Mouse (Mus musculus): ENCODE results near the gene Nisch.

Gene Nisch

DNA sequence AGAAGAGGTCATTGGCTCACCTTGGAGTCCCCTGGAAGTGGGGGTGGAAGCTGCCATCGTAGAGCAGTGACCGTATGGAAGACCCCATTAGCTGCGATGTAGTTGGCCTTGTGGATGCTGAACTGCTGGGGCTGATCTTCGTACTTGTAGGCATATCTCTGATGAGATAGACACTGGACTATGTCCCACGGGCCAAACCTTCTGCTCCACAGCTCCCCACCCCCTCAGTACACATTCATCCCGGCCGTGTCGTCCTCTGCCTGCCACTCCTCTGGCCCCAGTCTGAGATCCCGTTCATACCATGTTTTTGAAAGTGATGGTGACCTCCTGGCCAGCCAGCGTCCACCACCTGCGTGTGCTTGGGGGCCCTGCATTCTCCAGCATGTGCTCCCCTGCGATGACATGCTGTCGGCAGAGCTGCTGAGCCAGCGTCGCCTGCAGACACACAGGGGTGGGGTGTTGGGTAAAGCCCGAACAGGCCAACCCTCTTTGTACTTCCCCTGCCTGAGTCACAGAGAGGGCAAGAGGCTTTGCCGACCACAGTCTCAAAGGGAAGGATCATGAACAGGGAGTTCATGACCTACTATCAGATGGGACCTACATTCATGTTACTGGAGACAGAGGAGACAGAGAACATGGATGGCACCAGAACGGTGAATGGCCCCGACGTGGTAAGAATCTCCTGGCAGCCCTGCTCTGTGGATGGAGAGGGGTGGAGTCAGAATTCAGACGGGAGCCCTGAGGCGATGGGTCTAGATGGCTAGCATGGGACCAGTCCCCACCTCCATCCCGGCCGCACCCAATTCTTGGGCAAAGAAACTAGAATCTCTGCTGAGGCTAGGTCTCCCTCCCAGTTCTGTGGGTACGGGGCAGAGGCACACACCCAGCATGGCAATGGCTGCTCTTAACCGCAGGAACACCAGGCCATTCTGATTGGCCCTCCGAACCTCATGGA is 56.3 kb downstream of the Nisch start:
- DNase-seq, result no peak

DNA sequence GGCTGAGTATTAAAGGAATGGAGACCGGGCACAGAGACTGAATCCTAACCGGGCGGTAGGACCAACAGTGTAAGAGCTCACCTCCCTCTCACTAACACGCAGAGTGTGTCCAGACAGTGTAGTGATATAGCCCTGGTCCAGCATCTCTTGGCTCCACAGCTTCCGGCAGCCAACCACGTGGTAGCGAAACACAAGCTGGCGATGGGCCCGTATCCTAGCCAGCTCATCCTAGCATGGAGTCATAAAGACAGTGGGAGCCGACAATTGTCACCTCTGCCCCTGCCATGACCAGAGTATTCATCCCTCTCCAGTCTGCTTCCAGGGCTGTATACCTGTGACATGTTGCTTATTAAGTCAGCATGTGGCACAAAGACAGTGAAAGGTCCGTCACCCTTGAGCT is 71.1 kb downstream of the Nisch start:
- no peak for DNase-seq

DNA sequence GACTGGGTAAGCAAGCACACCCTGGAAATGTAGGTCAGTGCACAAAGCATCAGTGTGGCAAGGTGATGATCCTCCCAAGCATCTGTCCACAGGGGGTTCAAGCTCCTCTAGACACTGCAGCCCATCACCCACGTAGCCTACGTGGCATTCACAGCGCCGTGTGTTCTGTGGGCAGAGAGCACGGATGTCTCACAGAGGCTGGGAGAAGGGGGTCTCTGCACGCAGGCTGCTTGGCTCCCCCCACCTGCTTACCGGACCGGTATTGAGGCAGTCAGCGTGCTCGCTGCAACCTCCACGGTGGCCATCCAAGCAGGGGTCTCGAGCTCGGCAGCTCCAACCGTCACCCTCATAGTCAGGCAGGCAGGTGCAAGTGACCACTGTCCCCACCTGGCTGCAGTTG is 75.7 kb downstream of the Nisch start:
- no peak for DNase-seq

DNA sequence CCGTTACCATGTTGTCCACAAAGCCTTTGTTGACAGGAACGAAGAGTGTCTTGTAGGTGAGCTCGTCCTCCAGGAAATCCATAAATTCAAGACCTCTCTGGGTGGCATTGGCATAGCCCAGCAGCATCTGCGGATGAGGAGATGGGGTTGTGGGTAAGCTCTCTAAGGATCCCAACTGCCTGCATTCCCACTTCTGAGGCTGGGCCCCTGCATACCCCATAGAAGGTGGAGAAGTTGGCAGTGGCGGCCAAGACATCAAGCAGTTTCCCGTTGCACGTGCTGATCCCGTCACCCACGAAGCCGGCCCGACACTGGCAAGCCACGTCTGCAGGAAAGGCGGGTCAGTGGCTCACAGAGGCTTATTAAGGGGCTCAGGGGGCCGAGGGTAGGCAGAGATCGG is 76.6 kb downstream of the Nisch start:
- DNase-seq, result no peak

DNA sequence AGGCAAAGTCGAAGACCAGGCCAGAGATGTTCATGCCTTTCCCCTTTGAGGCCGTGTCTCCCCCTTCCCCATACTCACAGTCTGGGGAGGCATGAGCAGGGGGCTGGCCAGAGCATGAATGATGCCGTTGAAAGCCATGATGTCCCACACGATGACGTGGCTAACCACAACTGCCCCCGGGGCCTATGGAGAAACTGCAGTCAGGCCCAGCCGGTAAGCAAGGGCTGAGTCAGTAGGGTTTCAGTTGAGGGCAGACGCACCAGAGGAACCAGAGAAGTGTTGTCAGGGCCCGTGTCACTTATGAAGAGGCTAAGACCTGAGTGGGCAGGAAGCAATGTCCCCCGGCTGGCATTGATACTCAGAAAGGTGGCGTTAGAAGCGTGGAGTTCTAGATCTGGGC is 77.1 kb downstream of the Nisch start:
- DNase-seq, result no peak

DNA sequence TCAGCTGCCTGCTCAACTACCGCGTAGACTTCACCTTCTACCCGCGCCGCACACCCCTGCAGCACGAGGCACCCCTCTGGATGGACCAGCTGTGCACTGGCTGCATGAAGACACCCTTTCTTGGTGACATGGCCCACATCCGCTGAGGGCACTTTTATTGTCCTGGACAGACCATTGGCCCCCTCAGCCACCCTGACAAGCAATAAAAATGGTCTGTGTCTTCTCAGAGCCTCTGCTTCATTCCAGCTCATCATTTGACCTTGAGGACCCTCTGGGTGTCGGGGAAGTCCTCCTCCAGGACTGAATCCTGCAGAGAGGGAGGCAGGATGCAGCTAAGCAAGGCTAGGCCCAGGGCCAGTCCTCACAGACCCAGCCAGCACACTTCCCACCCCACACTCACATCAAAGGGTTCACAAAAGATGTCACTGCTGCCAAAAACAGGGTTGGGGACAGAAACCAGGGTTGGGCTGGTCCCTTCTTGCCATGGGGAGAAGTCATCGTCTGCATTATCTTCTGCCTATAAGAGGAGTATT is 77.8 kb downstream of the Nisch start:
- DNase-seq, result no peak

DNA sequence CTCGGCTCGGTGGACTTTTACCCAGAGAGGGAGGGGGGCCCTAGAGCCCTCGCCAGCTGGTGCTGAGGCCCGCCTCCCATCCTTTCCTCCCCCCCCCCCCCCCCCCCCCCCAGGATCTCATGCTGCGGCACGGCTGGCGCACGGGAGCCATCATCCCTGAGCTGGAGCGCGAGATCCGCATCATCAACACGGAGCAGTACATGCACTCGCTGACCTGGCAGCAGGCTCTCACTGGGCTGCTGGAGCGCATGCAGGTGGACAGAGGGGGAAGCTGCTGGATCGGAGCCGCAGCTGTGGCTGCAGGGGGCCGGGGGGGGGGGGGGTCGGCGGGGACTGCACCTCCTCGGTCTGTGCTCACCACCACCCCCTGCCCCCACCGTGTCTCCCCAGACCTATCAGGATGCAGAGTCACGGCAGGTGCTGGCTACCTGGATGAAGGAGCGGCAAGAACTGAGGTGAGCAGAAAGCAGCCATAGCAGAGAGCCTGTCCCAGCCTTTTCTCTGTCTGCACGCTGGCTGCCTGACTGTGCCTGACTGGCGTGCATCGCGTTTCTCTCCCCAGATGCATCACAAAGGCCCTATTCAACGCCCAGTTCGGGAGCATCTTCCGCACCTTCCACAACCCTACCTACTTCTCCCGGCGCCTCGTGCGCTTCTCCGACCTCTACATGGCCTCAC is 78.4 kb downstream of the Nisch start:
- no peak for DNase-seq

DNA sequence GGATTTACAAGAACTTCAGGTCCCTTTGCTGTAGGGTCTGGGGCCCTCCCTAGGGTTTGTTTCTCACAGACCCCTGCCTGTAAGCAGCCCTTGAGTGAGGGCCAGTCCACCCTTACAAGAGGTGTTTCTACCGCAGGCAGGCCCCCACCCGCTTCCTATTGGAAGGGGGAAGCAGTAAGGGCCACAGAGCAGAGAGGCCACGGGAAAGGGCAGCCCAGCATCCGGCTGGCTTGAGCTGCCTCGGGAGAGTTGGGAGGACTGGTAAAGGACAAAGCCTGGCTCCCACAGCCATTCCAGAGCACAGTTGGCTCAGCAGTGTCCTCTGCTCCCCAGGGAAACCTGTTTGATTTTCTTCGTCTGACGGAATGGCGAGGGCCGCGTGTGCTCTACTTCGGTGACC is 79.0 kb downstream of the Nisch start:
- no peak for DNase-seq

DNA sequence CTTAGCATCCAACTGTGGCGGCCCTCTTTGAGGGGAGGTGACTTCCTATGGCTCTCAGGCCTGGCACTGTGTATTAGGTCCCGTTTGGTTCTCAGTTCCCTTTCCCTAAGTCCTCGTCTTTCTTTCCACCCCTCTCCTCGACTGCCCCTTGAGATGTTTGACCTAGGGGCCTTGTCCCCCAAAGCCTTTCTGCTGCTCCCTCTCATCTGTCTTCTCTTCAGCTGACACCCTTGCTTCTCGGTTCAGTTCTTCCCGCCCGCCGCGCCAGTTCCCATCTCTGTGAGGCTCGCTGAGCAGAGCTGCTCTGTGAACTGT is 79.5 kb downstream of the Nisch start:
- DNase-seq, result no peak

DNA sequence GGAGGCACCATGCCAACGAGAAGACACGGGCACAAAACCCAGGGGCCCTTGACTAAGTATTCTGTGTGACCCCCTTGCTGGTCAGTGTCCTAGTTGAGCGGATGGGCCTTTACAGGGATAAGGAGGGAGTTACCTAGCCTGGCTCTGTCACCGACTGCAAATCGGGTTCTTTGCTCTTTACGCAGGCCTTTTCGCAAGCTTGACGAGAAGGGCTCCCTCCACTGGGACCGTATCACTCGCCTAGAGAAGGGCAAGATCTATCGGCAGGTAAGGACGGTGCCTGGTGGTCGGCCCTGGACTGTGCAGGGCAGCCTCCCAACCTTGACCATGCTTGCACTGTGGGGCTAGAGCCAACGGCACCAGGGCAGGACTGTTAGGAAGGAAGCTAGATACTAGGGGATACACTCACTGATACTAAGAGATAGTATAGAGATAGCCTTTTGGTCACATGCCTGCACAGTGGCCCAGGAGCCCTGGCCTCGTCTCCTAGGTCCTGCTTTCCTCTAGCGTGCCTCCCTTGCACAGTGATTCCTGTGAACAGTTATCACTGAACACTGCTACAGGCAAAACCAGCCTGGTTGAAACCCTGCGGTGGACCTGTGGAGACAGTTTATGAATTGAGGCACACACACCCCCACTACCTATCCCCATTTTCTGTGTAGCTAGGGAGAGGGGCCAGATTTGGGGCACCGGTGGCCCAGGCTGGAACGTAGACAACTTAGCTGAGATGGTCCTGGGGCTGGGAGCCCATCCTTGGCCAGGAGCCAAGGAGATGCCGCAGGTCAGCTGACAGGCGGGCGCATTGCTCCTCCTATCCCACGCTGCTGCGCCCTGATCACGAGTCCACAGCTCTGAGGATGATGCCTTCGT is 80.1 kb downstream of the Nisch start:
- no peak for DNase-seq

DNA sequence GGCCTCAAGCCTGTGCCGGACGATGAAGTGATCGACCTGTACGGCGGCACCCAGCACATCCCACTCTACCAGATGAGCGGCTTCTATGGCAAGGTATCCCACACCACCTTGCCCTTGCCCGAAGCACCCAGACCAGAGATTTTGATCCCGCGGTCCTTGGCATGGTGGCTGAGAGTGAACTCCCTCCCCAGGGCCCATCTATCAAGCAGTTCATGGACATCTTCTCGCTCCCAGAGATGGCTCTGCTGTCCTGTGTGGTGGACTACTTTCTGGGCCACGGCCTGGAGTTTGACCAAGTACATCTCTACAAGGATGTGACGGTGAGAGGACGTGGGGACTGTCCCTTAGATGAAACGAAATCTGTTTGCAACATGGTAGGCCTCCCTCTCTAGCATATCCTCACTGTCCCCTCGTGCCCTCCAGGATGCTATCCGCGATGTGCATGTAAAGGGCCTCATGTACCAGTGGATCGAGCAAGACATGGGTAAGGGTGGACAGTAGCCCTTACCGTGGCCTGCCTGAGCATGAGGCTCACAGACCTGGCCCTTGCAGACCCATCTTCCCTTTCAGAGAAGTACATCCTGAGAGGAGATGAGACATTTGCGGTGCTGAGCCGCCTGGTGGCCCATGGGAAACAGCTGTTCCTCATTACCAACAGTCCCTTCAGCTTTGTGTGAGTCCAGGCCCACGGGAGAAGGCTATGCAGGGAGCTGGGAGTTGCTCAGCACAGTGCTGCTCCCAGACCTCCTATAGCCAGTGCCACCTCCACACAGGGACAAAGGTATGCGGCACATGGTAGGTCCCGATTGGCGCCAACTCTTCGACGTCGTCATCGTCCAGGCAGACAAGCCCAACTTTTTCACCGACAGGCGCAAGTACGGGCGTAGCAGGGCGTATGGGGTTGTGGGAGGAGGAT is 81.0 kb downstream of the Nisch start:
- DNase-seq, result peak; percentile 1

DNA sequence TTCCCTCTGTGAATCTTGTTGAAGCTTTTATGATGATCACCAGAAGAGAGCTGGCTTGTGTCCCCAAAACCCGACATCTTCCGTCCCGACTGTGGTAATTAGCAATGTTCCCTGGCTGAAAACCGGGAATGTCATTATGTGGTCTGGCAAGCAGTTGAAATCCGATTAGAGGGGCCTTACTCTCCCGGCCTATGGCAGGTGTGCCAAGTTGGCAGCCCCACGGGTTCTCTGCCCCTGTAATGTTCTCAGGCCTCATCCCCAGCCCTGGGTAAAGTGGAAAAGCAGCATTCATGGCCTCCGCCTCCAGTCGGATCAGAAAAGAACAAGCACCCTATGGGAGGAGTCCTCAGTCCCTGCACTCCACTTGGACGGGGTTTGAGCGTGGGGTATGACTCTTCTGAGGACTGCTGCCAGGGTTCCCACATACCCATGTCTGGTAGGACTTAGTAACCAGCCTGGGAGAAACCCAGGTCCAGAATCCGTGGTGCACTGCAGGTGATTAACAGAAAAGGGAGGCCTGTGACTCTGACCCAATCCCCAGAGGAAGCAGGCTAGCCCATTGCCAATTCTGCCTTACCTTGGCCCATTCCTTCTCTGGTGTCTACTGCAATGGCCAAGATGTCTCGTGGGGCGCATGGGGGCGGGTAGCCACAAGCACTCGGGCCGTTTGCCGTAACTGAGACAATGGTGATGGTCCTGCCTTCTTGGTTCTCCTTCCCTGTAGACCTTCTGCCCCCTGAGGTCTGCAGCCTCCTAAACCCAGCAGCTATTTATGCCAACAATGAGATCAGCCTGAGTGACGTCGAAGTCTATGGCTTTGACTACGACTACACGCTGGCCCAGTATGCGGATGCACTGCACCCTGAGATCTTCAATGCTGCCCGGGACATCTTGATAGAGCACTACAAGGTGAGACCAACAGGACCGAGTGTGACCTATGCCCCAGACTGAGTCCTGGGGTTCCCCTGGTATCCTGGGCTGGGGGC is 82.4 kb downstream of the Nisch start:
- peak; percentile 3 for DNase-seq

DNA sequence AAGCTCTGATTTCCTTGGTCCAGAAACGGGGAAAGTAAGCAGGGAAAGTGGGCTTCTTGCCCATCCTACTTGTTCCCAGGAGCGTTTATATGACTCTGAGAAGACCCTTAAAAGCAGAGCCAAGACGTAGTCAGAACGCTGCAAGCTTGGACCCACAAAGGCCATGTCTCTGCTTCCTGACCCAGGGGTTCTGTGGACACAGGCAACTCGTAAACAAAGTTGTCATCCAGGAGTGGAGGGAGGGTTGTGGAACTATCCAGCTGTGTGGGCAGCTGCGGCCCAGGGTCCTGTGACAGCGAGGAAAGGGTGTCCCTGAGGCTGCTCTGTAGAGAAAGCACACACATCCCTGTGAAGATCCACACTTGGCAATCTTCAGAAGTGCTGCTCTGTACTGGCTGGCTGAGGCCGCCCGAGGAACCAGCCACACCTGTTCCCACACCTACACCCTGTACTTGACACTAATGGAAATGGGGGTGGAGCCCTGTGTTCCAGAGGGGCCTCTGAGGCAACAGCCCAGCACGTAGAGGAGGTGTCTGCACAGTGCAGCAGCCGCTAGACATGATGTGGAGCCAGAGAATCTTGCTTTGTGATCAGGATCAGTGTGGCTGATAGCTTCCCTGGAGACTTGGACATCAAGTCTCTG is 83.6 kb downstream of the Nisch start:
- DNase-seq, result no peak

DNA sequence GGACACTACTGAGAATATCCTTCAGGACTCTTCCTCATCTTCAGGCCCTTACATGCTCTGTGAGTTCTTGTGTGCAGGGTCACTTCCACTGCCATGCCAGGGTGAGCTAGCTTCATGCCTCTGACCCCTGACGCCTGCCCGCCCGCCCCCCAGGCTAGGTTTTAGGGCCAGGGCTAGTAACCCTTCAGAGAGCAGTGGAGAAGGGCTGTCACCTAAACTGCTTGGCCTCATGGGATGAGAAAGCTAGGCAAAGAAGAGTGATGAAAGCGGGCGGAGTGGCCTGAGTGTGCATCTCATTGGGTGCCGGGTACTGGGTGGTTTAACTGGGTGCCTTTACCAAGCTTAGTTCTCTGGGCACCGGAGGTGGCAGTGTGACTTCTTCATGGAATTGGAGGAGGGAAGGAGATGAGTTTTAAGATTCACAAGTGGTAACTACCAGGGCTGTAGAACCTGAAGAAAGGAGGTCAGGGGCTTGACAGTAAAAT is 84.2 kb downstream of the Nisch start:
- DNase-seq, result no peak

DNA sequence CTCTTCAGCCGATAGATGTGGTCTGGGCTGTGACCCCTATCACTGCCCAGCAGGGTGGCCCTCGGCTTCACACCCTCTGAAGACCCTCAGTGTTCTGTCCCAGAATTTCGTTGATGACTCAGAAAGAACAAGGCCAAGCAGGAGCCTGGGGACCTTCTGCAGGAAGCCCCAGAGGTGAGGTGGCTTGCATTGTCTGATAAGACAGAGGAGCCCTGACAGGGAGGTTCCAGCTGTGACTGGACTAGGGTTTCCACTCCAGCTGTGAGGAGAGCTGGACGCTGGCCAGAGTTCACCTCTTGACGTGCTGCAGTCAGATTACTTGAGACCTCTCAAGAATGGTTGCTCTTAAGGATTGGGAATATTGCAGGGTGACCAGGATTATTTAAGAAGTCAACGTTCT is 84.7 kb downstream of the Nisch start:
- no peak for DNase-seq

DNA sequence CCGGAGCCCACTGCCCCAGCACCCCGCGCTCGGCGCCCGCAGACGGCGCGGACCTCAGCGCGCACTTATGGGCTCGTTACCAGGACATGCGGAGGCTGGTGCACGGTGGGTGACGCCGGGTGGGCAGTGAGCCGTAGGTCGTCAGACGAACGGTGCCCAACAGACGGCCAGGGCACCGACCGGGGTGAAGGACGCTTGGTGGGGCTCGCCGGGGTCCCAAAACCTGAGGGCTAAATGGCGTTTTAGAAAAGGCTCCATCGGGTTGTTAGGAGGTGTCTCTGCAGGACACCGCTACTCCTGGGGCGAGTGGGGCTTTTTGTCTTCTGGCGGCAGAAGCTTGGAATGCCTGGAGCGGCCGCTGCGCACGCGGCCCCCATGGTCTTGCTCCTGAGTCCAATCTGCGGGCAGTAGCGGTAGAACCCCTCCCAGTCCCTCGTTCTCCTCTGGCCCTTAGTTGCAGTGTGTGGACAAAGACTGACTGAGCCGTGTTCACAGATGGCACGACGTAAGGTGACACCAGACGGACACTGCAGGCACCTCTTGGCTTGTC is 85.4 kb downstream of the Nisch start:
- DNase-seq, result no peak

DNA sequence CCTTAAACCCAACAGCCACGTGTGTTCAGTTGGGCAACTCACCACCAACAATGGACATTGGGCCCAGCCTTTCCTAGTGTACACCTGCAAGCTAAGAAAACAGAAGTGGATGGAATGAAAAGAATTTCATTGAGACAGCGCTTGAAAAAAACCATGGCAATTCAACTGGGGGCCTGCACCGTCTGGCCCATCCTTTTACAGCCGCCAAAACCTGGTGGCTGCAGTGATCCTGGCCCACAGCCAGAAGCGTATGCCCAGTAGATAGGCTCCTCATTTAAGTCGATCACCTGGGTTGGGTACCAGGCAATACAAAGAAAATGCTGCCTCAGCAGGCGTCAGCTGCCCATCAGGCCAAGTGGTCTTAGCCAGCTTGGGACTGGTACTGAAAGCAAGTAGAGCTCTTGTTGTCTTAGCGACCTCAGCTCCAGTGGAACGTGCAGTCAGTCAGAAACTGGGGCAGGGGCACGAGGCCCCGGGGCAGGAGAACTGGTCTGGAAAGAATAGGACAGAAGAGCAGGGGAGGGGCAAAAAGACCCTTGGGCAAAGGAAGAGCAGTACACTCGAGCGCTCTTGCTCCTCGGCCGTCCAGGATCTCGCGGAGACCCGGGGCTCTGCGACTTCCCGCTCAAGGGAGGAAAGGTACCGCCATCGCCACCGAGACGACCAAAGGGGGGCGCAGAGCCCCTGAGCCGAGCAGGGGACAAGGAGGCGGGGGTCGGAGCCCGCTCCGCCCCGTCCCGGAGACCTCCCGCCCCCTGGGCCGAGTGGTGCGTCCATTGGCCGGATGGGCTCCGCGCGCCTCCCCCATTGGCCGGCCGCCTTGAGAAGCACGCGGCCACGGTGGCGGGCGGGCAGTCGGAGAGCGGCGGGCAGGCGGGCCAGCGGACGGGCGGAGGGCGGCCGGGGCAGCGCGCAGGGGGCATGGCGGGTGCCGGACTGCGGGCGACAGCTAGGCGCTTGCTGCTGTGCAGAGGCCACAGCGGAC is 86.2 kb downstream of the Nisch start, which contains the start of gene Nt5dc2:
TSS of gene Nt5dc2 (plus strand) at position 818 of the 985 bp plus-strand sequence.
- peak; percentile 79 for DNase-seq
